Mouse (Mus musculus) midbrain, embryonic 15.5 days (tissue): ENCODE data around the gene Glrp1. TPM values are rescaled to one million over a fixed set of nuclear protein-coding genes. Genes with fewer than 3 reads are reported as not detected.

Source experiments
- ATAC-seq: fragments of 200-750 bp; cut with Nextera tagmentation; replicated peaks from 2 replicates; pipeline ENCODE4 v1.8.0; 2017; ENCODE audit warnings: moderate TSS enrichment
- H3K27ac ChIP-seq: fragments of 300-500 bp; sonication (generic); 2 replicates; pipeline ENCODE4 v1.5.1; 2015; ENCODE audit warnings: mild to moderate bottlenecking, inconsistent platforms
- H3K27me3 ChIP-seq: fragments of 300-500 bp; sonication (generic); replicated peaks from 2 replicates; pipeline ENCODE4 v1.6.1; 2015; ENCODE audit warnings: inconsistent platforms
- H3K36me3 ChIP-seq: fragments of 300-500 bp; sonication (generic); replicated peaks from 2 replicates; pipeline ENCODE4 v1.6.1; 2015; ENCODE audit warnings: inconsistent platforms
- H3K4me1 ChIP-seq: fragments of 300-500 bp; sonication (generic); 2 replicates; pipeline ENCODE4 v1.6.1; 2015; ENCODE audit warnings: inconsistent platforms
- H3K4me2 ChIP-seq: fragments of 300-500 bp; sonication (generic); 2 replicates; pipeline ENCODE4 v1.6.1; 2015; ENCODE audit warnings: inconsistent platforms, mild to moderate bottlenecking, moderate library complexity
- H3K4me3 ChIP-seq: fragments of 300-500 bp; sonication (generic); 2 replicates; pipeline ENCODE4 v1.5.1; 2015; ENCODE audit warnings: mild to moderate bottlenecking, inconsistent platforms
- H3K9ac ChIP-seq: fragments of 300-500 bp; sonication (generic); 2 replicates; pipeline ENCODE4 v1.6.1; 2015; ENCODE audit warnings: mild to moderate bottlenecking, inconsistent platforms
- H3K9me3 ChIP-seq: fragments of 300-500 bp; sonication (generic); 2 replicates; pipeline ENCODE4 v1.6.1; 2016; ENCODE audit warnings: inconsistent platforms
- WGBS: fragments of 180-500 bp; shearing (Covaris S2); methylation state at CpG from one replicate; pipeline ENCODE4 v1.1.7; 2015; ENCODE audit warnings: mixed read lengths; 5-methylcytosine and 5-hydroxymethylcytosine counted together
- polyA plus RNA-seq: library from polyadenylated mRNA; unstranded; fragments of >200 nt; fragmentation: Nextera tagmentation; extraction: Ambion mirVana; gene quantifications from 2 replicates; pipeline ENCODE4 v1.2.1, GENCODE M21; 2015

Gene Glrp1
- polyA plus RNA-seq, 1 experiment from 2014 or later: not detected

DNA sequence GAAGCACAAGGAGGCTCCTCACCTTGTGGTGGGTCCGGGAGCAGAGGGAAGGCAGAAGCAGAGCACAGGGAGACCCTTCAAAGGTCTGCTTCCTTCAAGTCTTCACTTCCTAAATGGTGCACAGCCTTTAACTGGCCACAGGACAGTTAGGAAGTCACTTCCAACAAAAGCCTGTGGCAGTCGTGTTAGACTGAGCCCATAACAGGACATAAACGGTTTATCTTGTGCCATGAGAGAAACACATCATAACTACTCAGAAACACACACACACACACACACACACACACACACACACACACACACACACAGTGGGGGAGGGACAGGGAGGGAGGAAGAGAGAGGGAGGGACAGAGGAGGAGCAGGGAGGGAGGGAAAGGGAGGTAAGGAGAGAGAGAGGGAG lies 15.8 kb upstream of the Glrp1 start:
- H3K36me3 ChIP-seq: no peaks in the 10 kb centered on the region
- H3K27me3 ChIP-seq: no peaks in the 10 kb centered on the region
- no peaks in the 10 kb centered on the region for H3K9me3 ChIP-seq
- 64% methylated on average over 3 of the region's 3 CpGs for WGBS
- no peak overlapping the region for H3K4me3 ChIP-seq
- no peaks in the 10 kb centered on the region for H3K4me1 ChIP-seq
- H3K4me2 ChIP-seq: no peak overlapping the region
- no peak overlapping the region for H3K9ac ChIP-seq
- H3K27ac ChIP-seq: no peak overlapping the region
- ATAC-seq: no peak

DNA sequence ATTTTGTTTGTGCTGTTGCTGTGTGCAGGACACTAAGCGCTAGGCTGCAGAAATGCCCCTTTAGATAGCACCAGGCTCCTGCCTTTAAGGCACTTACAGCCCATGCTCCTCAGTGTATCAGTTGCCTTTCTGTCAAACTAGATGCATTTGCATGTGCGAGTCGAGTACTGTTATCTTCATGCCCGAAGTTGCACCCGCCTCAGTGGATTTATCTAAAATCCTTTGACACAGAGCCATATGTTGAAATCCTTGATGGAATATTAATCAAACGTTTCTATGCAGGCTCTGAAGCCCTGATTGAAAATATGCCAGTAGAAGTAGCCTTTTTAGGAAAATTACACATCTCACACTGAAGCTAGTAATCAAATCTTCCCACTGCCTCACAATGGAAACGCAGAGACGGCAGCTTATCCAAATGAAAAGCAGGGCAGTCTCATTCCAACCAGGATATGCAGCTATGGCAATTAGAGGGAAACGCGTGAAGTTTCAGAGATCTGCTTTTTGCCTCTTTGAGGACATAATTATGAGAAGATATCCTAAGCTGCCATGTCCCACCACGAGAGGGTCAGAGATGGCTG lies 11.4 kb upstream of the Glrp1 start:
- Histone ChIP-seq H3K27me3 (no peaks in the 10 kb centered on the region), H3K36me3 (no peaks in the 10 kb centered on the region), H3K9ac (no peak overlapping the region), H3K9me3 (no peaks in the 10 kb centered on the region), H3K4me2 (no peak overlapping the region), H3K4me1 (no peaks in the 10 kb centered on the region), H3K27ac (peak overlapping the region; percentile 34; the same call in 1 of the 2 replicates), H3K4me3 (no peak overlapping the region)
- no peak for ATAC-seq
- WGBS: 61% methylated on average over 11 of the region's 11 CpGs

DNA sequence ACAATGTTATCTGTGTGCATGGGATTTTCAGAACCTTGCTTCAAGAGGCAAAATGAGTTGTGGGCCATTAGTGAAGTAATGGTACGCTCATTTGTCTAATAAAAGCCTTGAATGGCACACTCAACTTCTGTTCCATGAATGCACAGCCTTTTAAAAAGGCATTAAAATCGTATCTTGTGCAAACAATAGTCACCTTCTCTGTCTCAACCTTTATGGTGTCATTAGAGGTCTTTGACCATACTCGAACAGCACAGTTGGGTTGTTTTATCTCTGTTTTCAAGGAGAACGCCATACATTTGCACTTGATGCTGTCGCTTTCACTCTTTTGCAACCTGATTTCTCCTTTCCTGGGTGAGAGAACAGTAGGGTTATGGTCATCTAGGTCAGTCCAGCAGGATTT lies 3.7 kb upstream of the Glrp1 start:
- Histone ChIP-seq H3K4me3 (no peak overlapping the region), H3K27ac (no peak overlapping the region), H3K4me2 (no peak overlapping the region), H3K27me3 (no peaks in the 10 kb centered on the region), H3K9me3 (no peaks in the 10 kb centered on the region), H3K4me1 (no peaks in the 10 kb centered on the region), H3K36me3 (no peaks in the 10 kb centered on the region), H3K9ac (no peak overlapping the region)
- 75% methylated on average over 5 of the region's 5 CpGs for WGBS
- no peak for ATAC-seq

- H3K9ac ChIP-seq: no peak overlapping the region
- no peak overlapping the region for H3K27ac ChIP-seq
- no peak overlapping the region for H3K4me2 ChIP-seq
- H3K9me3 ChIP-seq: no peaks in the 10 kb centered on the region
- no peaks in the 10 kb centered on the region for H3K36me3 ChIP-seq
- peaks cover 12% of the 10 kb centered on the region for H3K4me1 ChIP-seq
- ATAC-seq: no peak
- WGBS: 78% methylated on average over 8 of the region's 8 CpGs
- H3K4me3 ChIP-seq: no peak overlapping the region
- H3K27me3 ChIP-seq: no peaks in the 10 kb centered on the region
Observed at GRCm38 (mm10) chr1:88507886-88508285, 2.0 kb downstream of the Glrp1 start.

GRCm38 (mm10) chr1:88507214-88507613 lies 2.7 kb downstream of the Glrp1 start:
- H3K4me1 ChIP-seq: peaks cover 12% of the 10 kb centered on the region

DNA sequence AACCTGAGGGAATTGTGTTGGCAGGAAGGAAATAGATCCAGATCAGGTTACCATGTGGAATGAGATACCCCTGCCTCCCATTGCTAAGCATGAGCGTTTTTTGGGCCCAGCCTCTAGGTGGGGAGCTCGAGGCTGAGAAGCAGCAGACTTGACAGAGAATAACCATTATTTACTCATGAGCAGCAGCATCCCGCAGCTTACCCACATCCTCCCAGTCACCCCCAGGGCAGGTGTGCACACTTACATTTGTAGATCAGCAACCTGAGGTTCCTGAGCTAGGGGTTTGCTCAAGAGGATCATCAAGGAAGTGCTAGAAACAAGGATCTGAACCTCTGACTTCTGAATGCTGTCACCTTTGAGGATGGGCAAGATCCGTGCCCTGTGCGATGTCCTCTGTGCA lies 3.5 kb downstream of the Glrp1 start:
- Histone ChIP-seq H3K9ac (no peak overlapping the region), H3K9me3 (no peaks in the 10 kb centered on the region), H3K4me1 (peaks cover 12% of the 10 kb centered on the region), H3K4me2 (no peak overlapping the region), H3K4me3 (no peak overlapping the region), H3K27me3 (no peaks in the 10 kb centered on the region), H3K36me3 (no peaks in the 10 kb centered on the region), H3K27ac (no peak overlapping the region)
- WGBS: 86% methylated on average over 5 of the region's 5 CpGs
- ATAC-seq: no peak

More at GRCm38 (mm10) chr1:88507214-88507613, 2.7 kb downstream of the Glrp1 start:
- H3K9me3 ChIP-seq: no peaks in the 10 kb centered on the region
- H3K4me2 ChIP-seq: no peak overlapping the region
- no peak overlapping the region for H3K9ac ChIP-seq
- no peaks in the 10 kb centered on the region for H3K27me3 ChIP-seq
- H3K27ac ChIP-seq: no peak overlapping the region
- no peaks in the 10 kb centered on the region for H3K36me3 ChIP-seq
- no peak overlapping the region for H3K4me3 ChIP-seq
- no peak for ATAC-seq
- WGBS: 81% methylated on average over 5 of the region's 5 CpGs

GRCm38 (mm10) chr1:88505697-88506096 lies 4.2 kb downstream of the Glrp1 start:
- Histone ChIP-seq H3K4me2 (no peak overlapping the region), H3K27me3 (no peaks in the 10 kb centered on the region), H3K4me3 (no peak overlapping the region), H3K27ac (no peak overlapping the region), H3K4me1 (peaks cover 12% of the 10 kb centered on the region), H3K9ac (no peak overlapping the region), H3K9me3 (no peaks in the 10 kb centered on the region), H3K36me3 (no peaks in the 10 kb centered on the region)
- no peak for ATAC-seq
- 68% methylated on average over 6 of the region's 6 CpGs for WGBS

- Histone ChIP-seq H3K4me1 (peaks cover 12% of the 10 kb centered on the region), H3K27ac (peak overlapping the region; percentile 36; the same call in 1 of the 2 replicates), H3K4me2 (no peak overlapping the region), H3K9me3 (no peaks in the 10 kb centered on the region), H3K4me3 (no peak overlapping the region), H3K27me3 (no peaks in the 10 kb centered on the region), H3K36me3 (no peaks in the 10 kb centered on the region), H3K9ac (no peak overlapping the region)
- ATAC-seq: peak; percentile 60
- WGBS: 10% methylated on average over 7 of the region's 7 CpGs
Observed at GRCm38 (mm10) chr1:88504531-88504945, 5.3 kb downstream of the Glrp1 start.

GRCm38 (mm10) chr1:88502822-88503221 lies 7.0 kb downstream of the Glrp1 start:
- no peaks in the 10 kb centered on the region for H3K9me3 ChIP-seq
- ATAC-seq: no peak
- no peak overlapping the region for H3K4me2 ChIP-seq
- 97% methylated on average over 1 of the region's 1 CpGs for WGBS
- peaks cover 12% of the 10 kb centered on the region for H3K4me1 ChIP-seq
- no peak overlapping the region for H3K27ac ChIP-seq
- H3K4me3 ChIP-seq: no peak overlapping the region
- H3K27me3 ChIP-seq: no peaks in the 10 kb centered on the region
- no peaks in the 10 kb centered on the region for H3K36me3 ChIP-seq
- H3K9ac ChIP-seq: no peak overlapping the region

- H3K4me2 ChIP-seq: no peak overlapping the region
- no peak overlapping the region for H3K27ac ChIP-seq
- no peaks in the 10 kb centered on the region for H3K36me3 ChIP-seq
- H3K4me3 ChIP-seq: no peak overlapping the region
- WGBS: 91% methylated on average over 11 of the region's 11 CpGs
- no peak overlapping the region for H3K9ac ChIP-seq
- no peaks in the 10 kb centered on the region for H3K27me3 ChIP-seq
- peaks cover 3% of the 10 kb centered on the region for H3K4me1 ChIP-seq
- no peak for ATAC-seq
- no peaks in the 10 kb centered on the region for H3K9me3 ChIP-seq
Observed at GRCm38 (mm10) chr1:88499230-88499737, 10.6 kb downstream of the Glrp1 start.

- no peaks in the 10 kb centered on the region for H3K4me1 ChIP-seq
- ATAC-seq: no peak
- WGBS: 61% methylated on average over 3 of the region's 3 CpGs
Observed at GRCm38 (mm10) chr1:88497407-88497806, 12.5 kb downstream of the Glrp1 start.

GRCm38 (mm10) chr1:88492415-88492814 lies 17.5 kb downstream of the Glrp1 start:
- ATAC-seq: no peak
- no peak overlapping the region for H3K4me3 ChIP-seq
- no peaks in the 10 kb centered on the region for H3K27me3 ChIP-seq
- no peak overlapping the region for H3K9ac ChIP-seq
- no peaks in the 10 kb centered on the region for H3K4me1 ChIP-seq
- H3K27ac ChIP-seq: no peak overlapping the region
- WGBS: 86% methylated on average over 3 of the region's 3 CpGs
- H3K9me3 ChIP-seq: no peaks in the 10 kb centered on the region
- H3K36me3 ChIP-seq: no peaks in the 10 kb centered on the region
- no peak overlapping the region for H3K4me2 ChIP-seq

More at GRCm38 (mm10) chr1:88497407-88497806, 12.5 kb downstream of the Glrp1 start:
- H3K4me3 ChIP-seq: no peak overlapping the region
- H3K27ac ChIP-seq: no peak overlapping the region
- no peak overlapping the region for H3K9ac ChIP-seq
- H3K4me2 ChIP-seq: no peak overlapping the region
- no peaks in the 10 kb centered on the region for H3K27me3 ChIP-seq
- no peaks in the 10 kb centered on the region for H3K9me3 ChIP-seq
- H3K36me3 ChIP-seq: no peaks in the 10 kb centered on the region

GRCm38 (mm10) chr1:88491617-88492378 lies 18.1 kb downstream of the Glrp1 start:
- H3K27me3 ChIP-seq: no peaks in the 10 kb centered on the region
- no peak overlapping the region for H3K4me3 ChIP-seq
- no peaks in the 10 kb centered on the region for H3K9me3 ChIP-seq
- H3K27ac ChIP-seq: no peak overlapping the region
- no peak for ATAC-seq
- H3K36me3 ChIP-seq: no peaks in the 10 kb centered on the region
- no peak overlapping the region for H3K4me2 ChIP-seq
- 66% methylated on average over 17 of the region's 17 CpGs for WGBS
- H3K4me1 ChIP-seq: no peaks in the 10 kb centered on the region
- no peak overlapping the region for H3K9ac ChIP-seq
